Mouse (Mus musculus) C2C12 (cell line): ENCODE results near the gene Fam19a1.

Experiments
- CTCF ChIP-seq: IDR thresholded peaks from one replicate; pipeline ENCODE4 v1.5.1; 2011; ENCODE audit not compliant: control insufficient read depth, insufficient read depth, insufficient read length
- MAX ChIP-seq: IDR thresholded peaks from one replicate; pipeline ENCODE4 v1.6.1; 2011; ENCODE audit warnings: mild to moderate bottlenecking, control low read depth
- MYOG ChIP-seq: IDR thresholded peaks from one replicate; pipeline ENCODE4 v1.6.1; 2011; ENCODE audit not compliant: control insufficient read depth, insufficient read length; ENCODE audit errors: extremely low read depth

DNA sequence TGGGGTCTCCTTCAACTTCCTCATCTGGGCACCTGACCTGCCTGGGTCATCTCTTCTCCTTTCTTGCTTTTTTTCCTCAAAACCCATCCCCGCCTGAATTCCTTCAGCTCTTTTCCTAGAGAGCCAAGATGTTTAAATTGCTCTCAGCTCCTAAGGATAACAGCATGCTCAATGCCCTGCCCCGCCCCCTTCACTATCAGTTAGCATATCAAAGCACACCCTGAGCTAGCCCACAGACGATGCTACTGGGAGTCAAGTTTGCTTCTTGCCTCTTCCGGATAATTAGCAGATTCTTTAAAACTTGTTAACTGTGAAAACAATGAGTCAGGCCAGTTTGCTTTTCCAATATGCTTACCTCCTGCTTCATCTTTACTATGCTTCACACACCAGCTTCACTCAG, 176.7 kb downstream of the Fam19a1 start:
- TF ChIP-seq CTCF, result no peak
- no peak for TF ChIP-seq MAX
- no peak for TF ChIP-seq MYOG
